Mouse (Mus musculus): ENCODE measurements at regions not wholly inside any gene's neighbourhood (a gene's known extent, or its start where the extent isn't known, plus 50 kb on each side); places are given as distances from the start of the nearest gene placed in this dataset.
A peak's percentile ranks its signal among the peaks of the same experiment; 100 is the strongest.

GRCm38 (mm10) chr16:88412287-88412686 lies 94.5 kb downstream of the Cldn17 start:
- WGBS: 98% methylated on average over 1 of the region's 1 CpGs
- Histone ChIP-seq H3K9me3 (replicated peaks) (no peaks in the 10 kb centered on the region), H3K27me3 (ENCODE audit: low read depth, poor library complexity, severe bottlenecking) (no peaks in the 10 kb centered on the region)

DNA sequence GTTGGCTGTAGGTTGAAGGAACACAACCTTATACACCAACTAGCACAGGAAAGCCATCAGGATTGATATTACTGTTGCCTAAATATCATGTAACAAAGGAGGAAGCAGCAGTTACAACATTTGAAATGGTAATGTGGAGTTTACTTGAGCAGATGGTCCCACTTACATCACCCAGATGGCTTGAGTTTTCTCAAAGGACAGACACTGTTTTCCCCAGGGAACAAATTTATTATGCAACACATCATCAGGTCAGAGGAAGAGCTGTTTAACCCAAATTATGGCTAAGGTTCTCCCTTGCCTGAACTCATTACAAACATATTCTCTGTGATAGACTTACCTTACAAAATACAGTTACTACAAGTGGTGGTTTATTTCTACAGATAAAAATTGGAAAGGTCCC lies 98.6 kb downstream of the Cldn17 start:
- Histone ChIP-seq H3K27me3 (ENCODE audit: low read depth, poor library complexity, severe bottlenecking) (no peaks in the 10 kb centered on the region), H3K9me3 (replicated peaks) (no peaks in the 10 kb centered on the region), H3K4me3 (no peak overlapping the region), H3K36me3 (no peaks in the 10 kb centered on the region), H3K27ac (no peak overlapping the region), H3K4me1 (0 out of 2 replicates have a peak, but pooled peaks cover 2% of the 10 kb centered on the region)
- no peak for DNase-seq (ENCODE audit: low spot score)

More at GRCm38 (mm10) chr16:88412287-88412686, 94.5 kb downstream of the Cldn17 start:
- no peak overlapping the region for H3K4me3 ChIP-seq
- no peak for DNase-seq (ENCODE audit: low spot score)
- H3K36me3 ChIP-seq: no peaks in the 10 kb centered on the region
- H3K4me1 ChIP-seq: 0 out of 2 replicates have a peak, but pooled peaks cover 2% of the 10 kb centered on the region
- no peak overlapping the region for H3K27ac ChIP-seq

DNA sequence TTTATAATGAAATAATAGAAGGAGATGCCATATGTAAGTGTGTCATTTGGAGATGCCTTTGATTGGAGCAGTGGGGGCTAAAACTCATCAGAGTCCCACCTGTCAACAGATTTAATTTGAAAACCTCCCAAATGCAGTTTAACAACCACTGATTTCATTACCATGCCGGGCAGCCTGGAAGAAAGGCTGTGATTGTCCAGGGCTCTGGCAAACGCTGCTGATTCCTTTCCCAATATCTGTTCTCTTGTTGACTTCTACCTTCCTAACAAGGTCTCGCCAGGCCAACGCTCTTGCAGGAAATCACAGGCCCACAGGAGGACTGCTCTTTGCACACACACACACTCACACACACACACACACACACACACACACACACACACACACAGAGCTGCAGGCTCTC lies 102.4 kb downstream of the Cldn17 start:
- H3K4me1 ChIP-seq: 0 out of 2 replicates have a peak, but pooled peaks cover 2% of the 10 kb centered on the region
- WGBS: 88% methylated on average over 4 of the region's 4 CpGs
- H3K27ac ChIP-seq: no peak overlapping the region
- no peak for DNase-seq (ENCODE audit: low spot score)
- H3K27me3 ChIP-seq (ENCODE audit: low read depth, poor library complexity, severe bottlenecking): no peaks in the 10 kb centered on the region
- H3K4me3 ChIP-seq: no peak overlapping the region
- H3K9me3 ChIP-seq (replicated peaks): no peaks in the 10 kb centered on the region
- no peaks in the 10 kb centered on the region for H3K36me3 ChIP-seq

DNA sequence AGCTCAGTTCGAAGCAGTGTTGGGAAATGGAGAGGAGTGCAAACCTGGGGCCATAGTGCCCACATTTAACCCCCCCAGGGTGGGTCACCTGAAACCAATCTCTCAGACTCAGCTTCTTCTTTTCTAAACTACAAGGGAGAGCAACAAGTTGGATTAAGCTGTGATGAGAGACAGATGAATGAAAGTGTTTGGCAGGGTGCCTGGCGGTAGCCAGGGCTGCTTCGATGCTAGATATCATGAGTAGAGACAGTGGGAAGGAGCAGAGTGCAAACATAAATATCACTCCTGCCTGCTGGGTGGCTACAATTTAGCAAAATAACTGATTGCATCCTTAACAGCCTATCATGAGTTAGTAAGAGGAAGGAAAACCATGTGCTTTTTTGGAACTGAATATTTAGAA lies 106.9 kb downstream of the Cldn17 start:
- 75% methylated on average over 3 of the region's 3 CpGs for WGBS
- Histone ChIP-seq H3K36me3 (no peaks in the 10 kb centered on the region), H3K27ac (no peak overlapping the region), H3K4me1 (no peaks in the 10 kb centered on the region), H3K27me3 (ENCODE audit: low read depth, poor library complexity, severe bottlenecking) (no peaks in the 10 kb centered on the region), H3K9me3 (replicated peaks) (no peaks in the 10 kb centered on the region), H3K4me3 (no peak overlapping the region)
- DNase-seq (ENCODE audit: low spot score): no peak

DNA sequence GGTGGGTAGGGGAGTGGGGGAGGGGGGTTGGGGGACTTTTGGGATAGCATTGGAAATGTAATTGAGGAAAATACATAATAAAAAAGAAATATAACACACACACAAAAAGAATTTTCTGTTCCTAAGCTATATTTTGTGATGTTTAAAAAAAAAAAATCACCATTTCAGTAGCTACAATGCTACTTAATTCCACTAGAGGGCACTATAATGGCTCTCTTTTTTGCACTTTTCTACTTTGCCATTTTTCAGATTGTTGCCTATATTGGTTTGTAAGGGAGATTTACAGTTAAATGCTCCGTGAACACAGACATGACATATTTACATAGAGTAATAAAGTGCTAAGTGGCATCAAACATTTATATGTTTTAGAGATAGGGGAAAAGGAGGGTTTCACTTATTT lies 102.7 kb upstream of the Grik1 start:
- WGBS: 52% methylated on average over 1 of the region's 1 CpGs
- Histone ChIP-seq H3K4me1 (no peaks in the 10 kb centered on the region), H3K9me3 (replicated peaks) (no peaks in the 10 kb centered on the region), H3K27ac (no peak overlapping the region), H3K27me3 (ENCODE audit: low read depth, poor library complexity, severe bottlenecking) (no peaks in the 10 kb centered on the region), H3K4me3 (no peak overlapping the region), H3K36me3 (no peaks in the 10 kb centered on the region)
- no peak for DNase-seq (ENCODE audit: low spot score)

- H3K4me3 ChIP-seq: no peak overlapping the region
- no peaks in the 10 kb centered on the region for H3K27me3 ChIP-seq (ENCODE audit: low read depth, poor library complexity, severe bottlenecking)
- H3K4me1 ChIP-seq: no peaks in the 10 kb centered on the region; the same call in 1 of the 2 replicates
- WGBS: 11% methylated on average over 2 of the region's 2 CpGs
- DNase-seq (ENCODE audit: low spot score): no peak
- no peaks in the 10 kb centered on the region for H3K9me3 ChIP-seq (replicated peaks)
- no peaks in the 10 kb centered on the region for H3K36me3 ChIP-seq
- H3K27ac ChIP-seq: no peak overlapping the region
Measured at GRCm38 (mm10) chr16:88381605-88382279, 91.7 kb upstream of the Grik1 start.

DNA sequence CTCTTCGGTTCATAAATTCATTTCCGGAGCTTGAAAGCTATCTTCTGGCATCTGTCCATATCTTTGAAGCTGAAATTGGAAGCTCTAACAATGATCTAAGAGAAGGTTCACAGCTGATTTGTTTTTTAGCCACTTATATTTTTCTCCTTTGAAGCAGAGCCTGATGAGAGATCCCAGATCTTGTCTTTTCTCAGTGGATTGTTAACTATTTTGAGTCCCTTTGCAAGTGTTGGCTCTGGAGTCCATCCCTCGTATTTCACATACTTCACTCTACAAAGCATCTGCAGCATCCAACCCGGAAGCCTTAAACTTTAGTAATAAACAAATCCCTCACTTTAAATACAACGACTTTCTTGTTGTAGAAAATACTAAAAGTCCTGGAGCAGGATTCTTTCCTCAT lies 85.6 kb upstream of the Grik1 start:
- no peaks in the 10 kb centered on the region for H3K27me3 ChIP-seq (ENCODE audit: low read depth, poor library complexity, severe bottlenecking)
- no peak for DNase-seq (ENCODE audit: low spot score)
- no peaks in the 10 kb centered on the region for H3K9me3 ChIP-seq (replicated peaks)
- H3K27ac ChIP-seq: no peak overlapping the region
- WGBS: 81% methylated on average over 5 of the region's 5 CpGs
- H3K4me1 ChIP-seq: peaks cover 14% of the 10 kb centered on the region; the same call in 1 of the 2 replicates
- no peak overlapping the region for H3K4me3 ChIP-seq
- no peaks in the 10 kb centered on the region for H3K36me3 ChIP-seq

- no peak for DNase-seq (ENCODE audit: low spot score)
- Histone ChIP-seq H3K36me3 (no peaks in the 10 kb centered on the region), H3K9me3 (replicated peaks) (no peaks in the 10 kb centered on the region), H3K4me3 (no peak overlapping the region), H3K27me3 (ENCODE audit: low read depth, poor library complexity, severe bottlenecking) (no peaks in the 10 kb centered on the region), H3K4me1 (peaks cover 14% of the 10 kb centered on the region; the same call in 1 of the 2 replicates), H3K27ac (no peak overlapping the region)
- WGBS: 32% methylated on average over 2 of the region's 2 CpGs
Measured at GRCm38 (mm10) chr16:88374612-88375011, 84.5 kb upstream of the Grik1 start.

DNA sequence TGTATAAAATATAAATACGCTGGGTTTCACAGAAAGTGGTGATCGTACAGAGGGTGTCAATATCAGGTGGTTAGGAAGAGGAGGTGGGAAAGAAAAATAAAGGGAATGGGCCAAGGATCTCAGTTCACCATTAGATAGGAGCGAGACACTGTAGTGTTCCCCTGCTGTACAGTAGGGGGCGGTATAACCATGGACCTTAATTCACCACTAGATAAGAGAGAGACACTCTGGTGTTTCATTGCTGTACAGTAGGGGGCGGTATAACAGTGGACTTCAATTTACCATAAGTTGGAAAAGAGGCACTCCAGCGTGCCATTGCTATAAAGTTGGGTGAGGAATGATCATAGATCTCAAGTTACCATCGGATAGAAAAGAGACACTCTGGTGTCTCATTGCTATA lies 82.0 kb upstream of the Grik1 start:
- no peaks in the 10 kb centered on the region for H3K9me3 ChIP-seq (replicated peaks)
- H3K36me3 ChIP-seq: no peaks in the 10 kb centered on the region
- H3K27ac ChIP-seq: no peak overlapping the region
- H3K27me3 ChIP-seq (ENCODE audit: low read depth, poor library complexity, severe bottlenecking): no peaks in the 10 kb centered on the region
- H3K4me1 ChIP-seq: peaks cover 14% of the 10 kb centered on the region; the same call in 1 of the 2 replicates
- DNase-seq (ENCODE audit: low spot score): peak; percentile 59
- H3K4me3 ChIP-seq: no peak overlapping the region
- WGBS: 36% methylated on average over 7 of the region's 7 CpGs

- Histone ChIP-seq H3K4me3 (no peak overlapping the region), H3K4me1 (no peaks in the 10 kb centered on the region), H3K27ac (no peak overlapping the region), H3K9me3 (replicated peaks) (no peaks in the 10 kb centered on the region), H3K36me3 (no peaks in the 10 kb centered on the region), H3K27me3 (ENCODE audit: low read depth, poor library complexity, severe bottlenecking) (no peaks in the 10 kb centered on the region)
- WGBS: 75% methylated on average over 6 of the region's 6 CpGs
- no peak for DNase-seq (ENCODE audit: low spot score)
Measured at GRCm38 (mm10) chr16:88368146-88368545, 78.1 kb upstream of the Grik1 start.

DNA sequence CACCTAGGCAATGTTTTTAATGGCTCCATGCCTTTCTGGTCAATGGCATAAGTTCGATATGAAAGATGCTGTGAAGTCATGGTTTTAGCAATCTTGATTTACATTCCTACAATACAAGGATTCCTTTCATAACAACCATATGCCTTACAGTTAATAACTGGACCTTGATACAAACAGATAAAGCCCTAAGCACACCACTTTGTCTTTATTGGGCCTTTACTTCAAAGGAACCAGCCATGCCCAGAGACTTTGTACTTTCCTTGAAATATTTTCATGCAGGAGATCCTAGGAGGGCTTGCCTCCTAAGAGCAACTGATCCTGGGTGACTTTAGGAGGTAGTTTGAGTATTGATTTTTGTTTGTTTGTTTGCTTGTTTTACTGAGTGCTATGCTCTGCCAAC lies 77.1 kb upstream of the Grik1 start:
- no peaks in the 10 kb centered on the region for H3K27me3 ChIP-seq (ENCODE audit: low read depth, poor library complexity, severe bottlenecking)
- H3K4me1 ChIP-seq: no peaks in the 10 kb centered on the region
- no peak overlapping the region for H3K4me3 ChIP-seq
- no peak for DNase-seq (ENCODE audit: low spot score)
- no peak overlapping the region for H3K27ac ChIP-seq
- no peaks in the 10 kb centered on the region for H3K36me3 ChIP-seq
- 95% methylated on average over 1 of the region's 1 CpGs for WGBS
- no peaks in the 10 kb centered on the region for H3K9me3 ChIP-seq (replicated peaks)

DNA sequence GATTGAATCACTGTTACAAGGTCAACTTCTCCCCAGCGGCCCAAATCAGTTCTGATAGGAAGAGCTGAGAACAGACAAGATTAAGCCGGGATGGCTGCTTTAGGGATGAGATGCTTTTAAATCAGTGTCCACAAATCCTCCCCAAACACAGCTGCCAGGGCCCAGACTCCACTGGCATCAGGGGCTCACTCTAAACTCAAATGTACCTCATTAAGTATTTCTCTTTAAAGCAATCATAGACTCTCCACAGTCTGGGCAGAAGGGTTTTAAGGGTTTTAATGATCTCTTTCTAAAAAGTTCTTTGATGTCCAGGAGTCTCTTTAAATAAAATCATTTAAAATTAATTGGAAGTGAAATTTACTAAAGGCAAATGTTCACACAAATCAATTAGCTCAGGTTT lies 70.0 kb upstream of the Grik1 start:
- no peaks in the 10 kb centered on the region for H3K9me3 ChIP-seq (replicated peaks)
- 38% methylated on average over 2 of the region's 2 CpGs for WGBS
- no peak overlapping the region for H3K4me3 ChIP-seq
- H3K4me1 ChIP-seq: peaks cover 3% of the 10 kb centered on the region; the same call in 1 of the 2 replicates
- no peaks in the 10 kb centered on the region for H3K27me3 ChIP-seq (ENCODE audit: low read depth, poor library complexity, severe bottlenecking)
- no peak for DNase-seq (ENCODE audit: low spot score)
- no peaks in the 10 kb centered on the region for H3K36me3 ChIP-seq
- no peak overlapping the region for H3K27ac ChIP-seq

Data from limb, embryonic 10.5 days (tissue).